Mouse (Mus musculus) E14TG2a.4 (cell line): ENCODE measurements around the gene Adad2.

ENCODE experiments used
- CTCF ChIP-seq: conservative IDR thresholded peaks from 2 replicates; pipeline ENCODE4 v1.5.1; 2014; ENCODE audit warnings: low read length
- NANOG ChIP-seq: IDR thresholded peaks from 2 replicates; pipeline ENCODE4 v1.6.1; 2014; ENCODE audit warnings: borderline replicate concordance, low read length, mixed read lengths
- POU5F1 ChIP-seq: IDR thresholded peaks from 2 replicates; pipeline ENCODE4 v1.6.1; 2014; ENCODE audit warnings: low read length, borderline replicate concordance

GRCm38 (mm10) chr8:119635958-119636357, 23.4 kb downstream of the Adad2 start:
- TF ChIP-seq CTCF (no peak), POU5F1 (no peak), NANOG (no peak)
